Mouse (Mus musculus) liver, embryonic 14.5 days (tissue): Measurements from ENCODE around the gene Galntl5. TPM values are rescaled to one million over a fixed set of nuclear protein-coding genes. Genes with fewer than 3 reads are reported as not detected.
"Not testable (repeated sequence)": the region's sequence is repeated elsewhere in the genome, so short reads cannot be mapped to it uniquely, and the experiment has no call there.

Experiments used
- ATAC-seq: fragments of 200-750 bp; cut with Nextera tagmentation; 2 replicates; pipeline ENCODE4 v1.8.0; 2017; ENCODE audit warnings: moderate number of reproducible peaks, mild to moderate bottlenecking, moderate library complexity; ENCODE audit not compliant: insufficient read depth
- DNase-seq, 3 experiments: peaks; one replicate each; pipeline ENCODE4 v3.0.0-alpha.2; 2012 to 2013; ENCODE audit warnings: low read depth in 3 of 3, low spot score in 3 of 3
- H3K27ac ChIP-seq: fragments of 300-500 bp; sonication (generic); 2 replicates; pipeline ENCODE4 v1.5.1; 2014; ENCODE audit warnings: moderate library complexity, mild to moderate bottlenecking, control low read depth, inconsistent platforms
- H3K27me3 ChIP-seq: fragments of 300-500 bp; sonication (generic); 2 replicates; pipeline ENCODE4 v1.6.1; 2014; ENCODE audit warnings: mild to moderate bottlenecking, low read length, moderate library complexity; ENCODE audit not compliant: control insufficient read depth, insufficient read depth
- H3K36me3 ChIP-seq: fragments of 300-500 bp; sonication (generic); replicated peaks from 2 replicates; pipeline ENCODE4 v1.6.1; 2014; ENCODE audit warnings: low read depth; ENCODE audit not compliant: control insufficient read depth, insufficient read depth
- H3K4me1 ChIP-seq, 2 experiments: fragments of 200-500 bp in 1 of 2; fragments of 300-500 bp in 1 of 2; sonication (generic) in 1 of 2; replicated peaks; 2 replicates each; pipeline ENCODE4 v1.6.1; 2012 to 2014; ENCODE audit warnings: antibody characterized with exemption in 1 of 2, inconsistent platforms in 1 of 2, low read length in 1 of 2; ENCODE audit not compliant: control insufficient read depth in 2 of 2, insufficient read depth in 2 of 2
- H3K4me2 ChIP-seq: fragments of 300-500 bp; sonication (generic); 2 replicates; pipeline ENCODE4 v1.6.1; 2014; ENCODE audit warnings: low read depth, mild to moderate bottlenecking, control low read depth, moderate library complexity
- H3K4me3 ChIP-seq, 2 experiments: fragments of 200-500 bp in 1 of 2; fragments of 300-500 bp in 1 of 2; sonication (generic) in 1 of 2; 2 replicates each; pipeline ENCODE4 v1.5.1; 2012 to 2014; ENCODE audit warnings: low read depth in 2 of 2, low read length in 2 of 2, mild to moderate bottlenecking in 2 of 2, control low read depth in 1 of 2, inconsistent platforms in 1 of 2, moderate library complexity in 1 of 2; ENCODE audit not compliant: insufficient read depth in 1 of 2
- H3K9ac ChIP-seq: fragments of 300-500 bp; sonication (generic); replicated peaks from 2 replicates; pipeline ENCODE4 v1.6.1; 2014; ENCODE audit warnings: mild to moderate bottlenecking, control low read depth, moderate library complexity
- H3K9me3 ChIP-seq: fragments of 300-500 bp; sonication (generic); 2 replicates; pipeline ENCODE4 v1.6.1; 2016; ENCODE audit warnings: low read length, mixed read lengths; ENCODE audit not compliant: control insufficient read depth
- CTCF ChIP-seq: IDR thresholded peaks from 2 replicates; pipeline ENCODE4 v1.5.1; 2016; ENCODE audit warnings: antibody characterized with exemption, low read depth, control low read depth
- EP300 ChIP-seq: IDR thresholded peaks from 2 replicates; pipeline ENCODE4 v1.6.1; 2016; ENCODE audit warnings: antibody characterized with exemption, low read depth
- WGBS: fragments of 180-500 bp; shearing (Covaris S2); extraction: QIAGEN DNeasy Blood & Tissue Kit; methylation state at CpG from one replicate; pipeline ENCODE4 v1.1.7; 2014; ENCODE audit not compliant: insufficient replicate concordance; 5-methylcytosine and 5-hydroxymethylcytosine counted together
- polyA plus RNA-seq, 2 experiments: library from polyadenylated mRNA; depleted of rRNA in 1 of 2; stranded (reverse) in 1 of 2; unstranded in 1 of 2; fragments of >200 nt; fragmentation: Nextera tagmentation in 1 of 2; extraction: Ambion mirVana in 1 of 2; gene quantifications; 2 replicates each; pipeline versions ENCODE4 v1.2.1 to v1.2.3; 2012 to 2014

Galntl5 gene
- polyA plus RNA-seq, 2 experiments: not detected

- TF ChIP-seq EP300: no peak
- TF ChIP-seq CTCF: peak; percentile 56
- H3K9ac ChIP-seq: no peak overlapping the region
- H3K4me2 ChIP-seq: no peak overlapping the region
- no peaks in the 10 kb centered on the region for H3K27me3 ChIP-seq
- no peaks in the 10 kb centered on the region for H3K4me1 ChIP-seq
- H3K36me3 ChIP-seq: no peaks in the 10 kb centered on the region
- ATAC-seq: no peak
- DNase-seq: no peak
- no peaks in the 10 kb centered on the region for H3K9me3 ChIP-seq
- WGBS: 31% methylated on average over 1 of the region's 1 CpGs
- H3K27ac ChIP-seq: no peak overlapping the region
- H3K4me3 ChIP-seq: no peak overlapping the region
Observed at GRCm38 (mm10) chr5:25188802-25189201, 7.5 kb downstream of the Galntl5 start.

- H3K4me1 ChIP-seq: no peaks in the 10 kb centered on the region
- no peaks in the 10 kb centered on the region for H3K9me3 ChIP-seq
- H3K9ac ChIP-seq: no peak overlapping the region
- H3K4me2 ChIP-seq: no peak overlapping the region
- TF ChIP-seq CTCF (no peak), EP300 (no peak)
- no peak overlapping the region for H3K27ac ChIP-seq
- H3K36me3 ChIP-seq: no peaks in the 10 kb centered on the region
- no peak for DNase-seq
- no peak overlapping the region for H3K4me3 ChIP-seq
- ATAC-seq: no peak
- no peaks in the 10 kb centered on the region for H3K27me3 ChIP-seq
- 62% methylated on average over 2 of the region's 2 CpGs for WGBS
Observed at GRCm38 (mm10) chr5:25190521-25190920, 9.3 kb downstream of the Galntl5 start.

- Histone ChIP-seq H3K4me3 (no peak overlapping the region), H3K27ac (no peak overlapping the region), H3K9me3 (no peaks in the 10 kb centered on the region), H3K4me2 (no peak overlapping the region), H3K4me1 (no peaks in the 10 kb centered on the region), H3K27me3 (no peaks in the 10 kb centered on the region), H3K9ac (no peak overlapping the region), H3K36me3 (no peaks in the 10 kb centered on the region)
- DNase-seq (no peak), ATAC-seq (no peak)
- WGBS: 52% methylated on average over 1 of the region's 1 CpGs
- TF ChIP-seq EP300: no peak
- TF ChIP-seq CTCF: no peak
Observed at GRCm38 (mm10) chr5:25211872-25212271, 30.6 kb downstream of the Galntl5 start.

- H3K27me3 ChIP-seq, H3K9ac ChIP-seq, H3K4me3 ChIP-seq, DNase-seq, H3K27ac ChIP-seq, H3K36me3 ChIP-seq, H3K4me2 ChIP-seq, ATAC-seq, H3K9me3 ChIP-seq, H3K4me1 ChIP-seq: not testable (repeated sequence)
Observed at GRCm38 (mm10) chr5:25213216-25213615, 32.0 kb downstream of the Galntl5 start.

- Histone ChIP-seq H3K9ac (no peak overlapping the region), H3K4me1 (no peaks in the 10 kb centered on the region), H3K36me3 (no peaks in the 10 kb centered on the region), H3K4me3 (no peak overlapping the region), H3K27ac (no peak overlapping the region), H3K9me3 (no peaks in the 10 kb centered on the region), H3K4me2 (no peak overlapping the region), H3K27me3 (no peaks in the 10 kb centered on the region)
- WGBS: 74% methylated on average over 6 of the region's 6 CpGs
- DNase-seq (no peak), ATAC-seq (no peak)
- TF ChIP-seq EP300 (no peak), CTCF (no peak)
Observed at GRCm38 (mm10) chr5:25215006-25215405, 33.7 kb downstream of the Galntl5 start.

- ATAC-seq (no peak), DNase-seq (no peak)
- H3K9me3 ChIP-seq: no peaks in the 10 kb centered on the region
- TF ChIP-seq CTCF (no peak), EP300 (no peak)
- H3K4me1 ChIP-seq: no peaks in the 10 kb centered on the region
- H3K27ac ChIP-seq: no peak within 1 kb of the TSS
- H3K9ac ChIP-seq: peak within 1 kb of the TSS; percentile 51
- H3K27me3 ChIP-seq: peaks cover 10% of the 10 kb centered on the region
- 52% methylated on average over 3 of the region's 3 CpGs for WGBS
- no peaks in the 10 kb centered on the region for H3K36me3 ChIP-seq
- peak within 1 kb of the TSS; percentile 49 to 54 for H3K4me3 ChIP-seq
- peak within 1 kb of the TSS; percentile 63 for H3K4me2 ChIP-seq
Observed at GRCm38 (mm10) chr5:25221604-25222003, 40.3 kb downstream of the Galntl5 start, which contains the start of gene Galnt11. Galnt11 (plus strand) TSS chr5:25221904.
